In the genomic region with DNA sequence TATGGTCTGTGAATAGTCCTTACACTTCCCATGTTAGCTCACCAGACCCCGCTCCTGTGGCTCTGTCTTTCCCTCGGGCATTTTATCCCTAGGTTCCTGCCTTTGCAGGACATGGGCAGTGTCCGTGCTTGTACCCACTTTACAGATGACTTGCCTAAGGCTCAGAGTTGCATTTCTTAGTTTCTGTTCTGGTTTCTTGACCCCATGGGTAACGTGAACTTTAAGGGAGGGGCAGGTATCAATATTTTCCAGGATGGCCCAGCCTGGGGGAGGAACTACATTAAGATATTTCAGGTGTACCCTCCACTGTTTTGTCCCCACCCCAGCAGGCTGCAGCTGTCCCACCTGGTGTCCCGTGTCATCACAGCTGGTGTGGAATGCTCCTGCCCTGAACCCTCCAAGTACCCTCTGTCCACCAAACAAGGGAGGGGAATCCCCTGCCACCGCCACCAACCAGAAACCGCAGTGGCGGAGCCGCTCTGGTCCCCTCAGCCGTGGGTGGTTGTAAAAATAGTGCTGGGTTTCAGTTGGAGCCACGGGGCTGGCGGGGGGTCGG, we compare ENCODE assay signal across 9 mouse cellular contexts. TPM values are rescaled to one million over a fixed set of nuclear protein-coding genes. Genes with fewer than 3 reads are reported as not detected.
DNase-seq lines count a peak whose midpoint lies in the region; ATAC-seq and TF ChIP-seq lines count a peak whose summit lies in the region.
"Had no signal": no experiment of that assay in that cellular context is flagged by ENCODE, and none has a peak within 500 bp of the region (broad histone marks: within the 10 kb centered on the region; RNA-seq: fewer than 3 reads in every experiment).

No protein-coding gene starts in this region.

- no peaks in the 10 kb centered on the region for H3K36me3 ChIP-seq in embryonic facial prominence, embryonic 14.5 days (ENCODE audit: control insufficient read depth, insufficient read depth, low read length)
- H3K36me3 ChIP-seq in limb, embryonic 10.5 days, result no peaks in the 10 kb centered on the region
- no peaks in the 10 kb centered on the region for H3K36me3 ChIP-seq in neural tube, embryonic 13.5 days

- H3K9me3 ChIP-seq in embryonic facial prominence, embryonic 14.5 days (ENCODE audit: control insufficient read depth, low read length), result no peaks in the 10 kb centered on the region
- no peaks in the 10 kb centered on the region for H3K9me3 ChIP-seq in limb, embryonic 10.5 days (replicated peaks)
- H3K9me3 ChIP-seq in neural tube, embryonic 13.5 days, result no peaks in the 10 kb centered on the region

- no peaks in the 10 kb centered on the region for H3K27me3 ChIP-seq in embryonic facial prominence, embryonic 14.5 days (replicated peaks; ENCODE audit: control insufficient read depth, insufficient read depth, low read length)
- no peaks in the 10 kb centered on the region for H3K27me3 ChIP-seq in limb, embryonic 10.5 days (ENCODE audit: low read depth, poor library complexity, severe bottlenecking)
- H3K27me3 ChIP-seq in neural tube, embryonic 13.5 days, result no peaks in the 10 kb centered on the region

- H3K27ac ChIP-seq in layer of hippocampus, adult 2 months, result peak overlapping the region; percentile 55; the same call in 1 of the 2 replicates
- H3K27ac ChIP-seq in embryonic facial prominence, embryonic 14.5 days (replicated peaks; ENCODE audit: low read depth, low read length), result peak overlapping the region; percentile 91
- H3K27ac ChIP-seq in limb, embryonic 10.5 days, result peak overlapping the region; percentile 95
- peak overlapping the region; percentile 90 for H3K27ac ChIP-seq in neural tube, embryonic 13.5 days (replicated peaks)

- 18% methylated on average over 12 of the region's 13 CpGs for WGBS in embryonic facial prominence, embryonic 14.5 days
- WGBS in limb, embryonic 10.5 days, result 25% methylated on average over 13 of the region's 13 CpGs
- 26% methylated on average over 13 of the region's 13 CpGs for WGBS in neural tube, embryonic 13.5 days

- peak overlapping the region; percentile 51 for H3K4me2 ChIP-seq in embryonic facial prominence, embryonic 14.5 days (ENCODE audit: low read depth, low read length)
- peak overlapping the region; percentile 36 for H3K4me2 ChIP-seq in neural tube, embryonic 13.5 days

- no peak; the same call in 1 of the 2 replicates for ATAC-seq in embryonic facial prominence, embryonic 14.5 days (ENCODE audit: low read depth)
- ATAC-seq in neural tube, embryonic 13.5 days (ENCODE audit: low read depth), result peak; percentile 30; the same call in 1 of the 2 replicates
- no peak for ATAC-seq in erythroid progenitor cell, adult 5-6 weeks (replicated peaks; ENCODE audit: low FRiP score, poor library complexity, severe bottlenecking)

- H3K9ac ChIP-seq in embryonic facial prominence, embryonic 14.5 days (ENCODE audit: low read depth, low read length), result 0 out of 2 replicates have a peak overlapping the region, but pooled peaks have one; percentile 39
- H3K9ac ChIP-seq in neural tube, embryonic 13.5 days, result peak overlapping the region; percentile 23; the same call in 1 of the 2 replicates

- TF ChIP-seq CTCF in layer of hippocampus, adult 2 months (conservative IDR thresholded peaks at IDR 0.05), result no peak

- peak overlapping the region; percentile 34; the same call in 1 of the 2 replicates for H3K4me3 ChIP-seq in layer of hippocampus, adult 2 months
- 0 out of 2 replicates have a peak overlapping the region, but pooled peaks have one; percentile 11 for H3K4me3 ChIP-seq in embryonic facial prominence, embryonic 14.5 days (ENCODE audit: low read depth, low read length)
- peak overlapping the region; percentile 32 for H3K4me3 ChIP-seq in limb, embryonic 10.5 days
- no peak overlapping the region for H3K4me3 ChIP-seq in neural tube, embryonic 13.5 days
- H3K4me3 ChIP-seq: erythroblast, embryonic 14.5 days had no signal

- peaks cover 84% of the 10 kb centered on the region for H3K4me1 ChIP-seq in embryonic facial prominence, embryonic 14.5 days (ENCODE audit: control insufficient read depth, insufficient read depth, low read length)
- peaks cover 100% of the 10 kb centered on the region for H3K4me1 ChIP-seq in limb, embryonic 10.5 days
- H3K4me1 ChIP-seq in neural tube, embryonic 13.5 days (replicated peaks), result peaks cover 82% of the 10 kb centered on the region

- DNase-seq in layer of hippocampus, adult 2 months (ENCODE audit: low spot score in 2 of 2), result no peak
- no peak for DNase-seq in layer of hippocampus, adult 9-10 months (ENCODE audit: low spot score)
- DNase-seq in embryonic facial prominence, embryonic 14.5 days (ENCODE audit: low spot score), result no peak
- no peak for DNase-seq in limb, embryonic 10.5 days (ENCODE audit: low spot score)
- DNase-seq in cerebellum, postnatal 10 days, result no peak
- DNase-seq in left cerebral cortex, adult 11 months (ENCODE audit: low spot score), result no peak

RNA-seq across cellular contexts. Expression of gene Gse1, which starts 36.2 kb away (rescaled TPM):
- 100 to 1,000 TPM; 146 to 158 TPM for total RNA-seq in layer of hippocampus, adult 2 months (2021)
- 8.7 and 11.3 TPM in 2 replicates for polyA plus RNA-seq in embryonic facial prominence, embryonic 14.5 days (2014; fragmentation: Nextera tagmentation; extraction: Ambion mirVana)
- polyA plus RNA-seq in limb, embryonic 10.5 days (2016; fragmentation: Nextera tagmentation; extraction: Ambion mirVana), result 6.7 and 8.1 TPM in 2 replicates
- 17.0 and 17.1 TPM in 2 replicates for polyA plus RNA-seq in neural tube, embryonic 13.5 days (2015; fragmentation: Nextera tagmentation; extraction: Ambion mirVana)
- 134 and 153 TPM in 2 replicates for total RNA-seq in erythroid progenitor cell, adult 5-6 weeks (2015; ENCODE audit: low replicate concordance)
- 105 and 130 TPM in 2 replicates for total RNA-seq in erythroid progenitor cell, adult 5-6 weeks (2017; ENCODE audit: low replicate concordance)
